Mouse (Mus musculus) liver, adult 2 months (tissue): ENCODE results near the gene Dapk2. TPM values are rescaled to one million over a fixed set of nuclear protein-coding genes. Genes with fewer than 3 reads are reported as not detected.

ENCODE experiments used
- DNase-seq: peaks from one replicate; pipeline ENCODE4 v3.0.0-alpha.2; 2011; ENCODE audit warnings: low read depth, low spot score; ENCODE audit errors: extremely low read depth
- H3K27ac ChIP-seq: fragments of 200-500 bp; replicated peaks from 2 replicates; pipeline ENCODE4 v1.5.1; 2012; ENCODE audit warnings: low read depth, mild to moderate bottlenecking, control low read depth, inconsistent platforms, low read length; ENCODE audit not compliant: insufficient read depth
- H3K27me3 ChIP-seq: fragments of 200-500 bp; 2 replicates; pipeline ENCODE4 v1.6.1; 2012; ENCODE audit warnings: mild to moderate bottlenecking, moderate library complexity, low read length, inconsistent platforms; ENCODE audit not compliant: control insufficient read depth, insufficient read depth
- H3K36me3 ChIP-seq: fragments of 200-500 bp; 2 replicates; pipeline ENCODE4 v1.6.1; 2012; ENCODE audit warnings: low read length, inconsistent platforms; ENCODE audit not compliant: control insufficient read depth, insufficient read depth
- H3K4me1 ChIP-seq: fragments of 200-500 bp; 2 replicates; pipeline ENCODE4 v1.6.1; 2011; ENCODE audit warnings: low read length; ENCODE audit not compliant: control insufficient read depth, insufficient read depth
- H3K4me3 ChIP-seq: fragments of 200-500 bp; 2 replicates; pipeline ENCODE4 v1.5.1; 2011; ENCODE audit warnings: low read depth, mild to moderate bottlenecking, control low read depth, low read length, moderate library complexity; ENCODE audit not compliant: insufficient read depth
- H3K79me2 ChIP-seq: fragments of 200-500 bp; 2 replicates; pipeline ENCODE4 v1.6.1; 2012; ENCODE audit warnings: inconsistent platforms, mild to moderate bottlenecking, low read length, moderate library complexity; ENCODE audit not compliant: control insufficient read depth, insufficient read depth
- H3K9ac ChIP-seq: fragments of 200-500 bp; 2 replicates; pipeline ENCODE4 v1.6.1; 2012; ENCODE audit warnings: low read depth, mild to moderate bottlenecking, control low read depth, inconsistent platforms, low read length
- CTCF ChIP-seq: fragments of 200-500 bp; IDR thresholded peaks from 2 replicates; pipeline ENCODE4 v1.5.1; 2011; ENCODE audit warnings: low read depth, low read length, control low read depth
- POLR2A ChIP-seq: fragments of 200-500 bp; IDR thresholded peaks from 2 replicates; pipeline ENCODE4 v1.6.1; 2011; ENCODE audit warnings: low read length, control low read depth; ENCODE audit not compliant: insufficient read depth; ENCODE audit errors: extremely low read depth
- WGBS: fragments of 180-500 bp; shearing (Covaris S2); methylation state at CpG from one replicate; pipeline ENCODE4 v1.1.7; 2018; 5-methylcytosine and 5-hydroxymethylcytosine counted together
- polyA plus RNA-seq: library from polyadenylated mRNA; depleted of rRNA; stranded (reverse); fragments of >200 nt; gene quantifications from 2 replicates; pipeline ENCODE4 v1.2.3, GENCODE M21; 2012
- total RNA-seq: library from RNA; depleted of rRNA; stranded (reverse); fragments of >200 nt; gene quantifications from 2 replicates; pipeline ENCODE4 v1.2.3, GENCODE M21; 2014

The Dapk2 gene
- total and polyA plus RNA-seq, 2 experiments: 6.2 to 9.6 TPM

DNA sequence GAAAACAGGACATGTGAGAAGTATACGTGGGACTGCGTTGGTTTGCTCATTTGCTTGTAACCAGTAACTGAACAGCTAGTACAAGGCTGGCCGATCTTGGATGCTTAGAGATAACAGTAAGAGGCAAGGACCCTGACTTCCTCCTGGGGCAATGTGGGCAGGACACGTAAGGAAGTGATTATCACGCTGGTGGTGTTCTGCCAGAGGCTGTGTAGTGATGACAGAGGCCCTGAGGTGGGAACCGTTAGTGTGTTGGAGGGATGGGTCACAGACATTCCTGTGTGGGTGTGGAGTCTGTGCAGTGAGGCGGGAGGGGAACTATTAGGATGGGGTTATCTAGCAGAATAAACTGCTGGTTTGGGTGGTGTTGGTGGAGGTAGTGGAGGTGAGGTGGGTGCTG, 81.2 kb downstream of the Dapk2 start:
- DNase-seq: no peak
- TF ChIP-seq CTCF (no peak), POLR2A (no peak)
- Histone ChIP-seq H3K4me3 (no peak overlapping the region), H3K4me1 (peaks cover 13% of the 10 kb centered on the region), H3K79me2 (no peaks in the 10 kb centered on the region), H3K36me3 (peaks cover 9% of the 10 kb centered on the region; the same call in 1 of the 2 replicates), H3K27ac (0 out of 2 replicates have a peak overlapping the region, but pooled peaks have one; percentile 2), H3K9ac (no peak overlapping the region), H3K27me3 (no peaks in the 10 kb centered on the region)
- WGBS: 82% methylated on average over 7 of the region's 7 CpGs

DNA sequence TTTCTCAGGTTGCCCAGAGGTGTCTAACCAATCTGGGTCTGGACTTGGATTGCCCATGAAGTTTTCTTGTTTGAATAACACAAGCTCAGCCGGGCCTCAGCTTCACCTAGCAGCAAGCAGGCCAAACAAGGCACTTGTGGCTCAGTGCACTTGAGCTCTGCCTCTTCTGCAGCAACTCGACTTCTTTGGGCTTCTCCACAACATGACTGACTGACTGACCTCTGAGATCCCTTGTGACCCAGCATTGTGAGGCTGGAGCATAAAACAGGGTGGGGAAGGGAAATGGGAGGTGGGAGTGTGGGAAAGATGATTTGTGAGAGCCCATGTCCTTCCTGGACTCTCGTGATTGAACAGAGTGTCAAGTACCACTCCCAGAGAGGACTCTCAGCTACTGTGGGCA, 81.7 kb downstream of the Dapk2 start:
- WGBS: 75% methylated on average over 3 of the region's 3 CpGs
- H3K27ac ChIP-seq: 0 out of 2 replicates have a peak overlapping the region, but pooled peaks have one; percentile 2

DNA sequence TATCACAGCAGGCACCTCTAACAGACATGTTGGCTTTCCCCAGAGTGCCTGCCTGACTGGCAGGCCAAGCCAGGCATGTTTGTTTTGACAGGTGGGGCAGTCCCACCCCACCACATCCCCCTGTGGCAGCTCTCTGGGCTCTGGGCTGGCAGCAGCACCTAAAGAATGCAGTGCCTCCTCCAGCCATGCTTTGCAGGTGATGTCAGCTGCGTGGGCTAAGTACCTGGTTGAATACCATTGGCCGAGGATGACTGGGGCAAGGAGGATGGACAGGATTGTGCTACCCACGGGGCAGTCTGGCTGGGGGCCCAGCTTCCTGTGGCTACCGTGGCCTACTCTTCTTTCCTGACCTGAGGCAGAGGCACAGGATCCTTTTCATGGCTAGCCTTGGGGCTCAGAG, 82.5 kb downstream of the Dapk2 start:
- H3K4me3 ChIP-seq: no peak overlapping the region
- no peak overlapping the region for H3K27ac ChIP-seq
- H3K9ac ChIP-seq: no peak overlapping the region
- no peaks in the 10 kb centered on the region; the same call in 1 of the 2 replicates for H3K36me3 ChIP-seq
- TF ChIP-seq POLR2A (no peak), CTCF (no peak)
- H3K4me1 ChIP-seq: peaks cover 18% of the 10 kb centered on the region
- no peaks in the 10 kb centered on the region for H3K27me3 ChIP-seq
- H3K79me2 ChIP-seq: no peaks in the 10 kb centered on the region
- DNase-seq: no peak
- WGBS: 66% methylated on average over 4 of the region's 4 CpGs

More for the DNA sequence above, 81.7 kb downstream of the Dapk2 start:
- Histone ChIP-seq H3K4me3 (no peak overlapping the region), H3K79me2 (no peaks in the 10 kb centered on the region), H3K27me3 (no peaks in the 10 kb centered on the region), H3K36me3 (peaks cover 4% of the 10 kb centered on the region; the same call in 1 of the 2 replicates), H3K9ac (no peak overlapping the region), H3K4me1 (peaks cover 16% of the 10 kb centered on the region)
- DNase-seq: no peak
- TF ChIP-seq CTCF: no peak
- TF ChIP-seq POLR2A: no peak

DNA sequence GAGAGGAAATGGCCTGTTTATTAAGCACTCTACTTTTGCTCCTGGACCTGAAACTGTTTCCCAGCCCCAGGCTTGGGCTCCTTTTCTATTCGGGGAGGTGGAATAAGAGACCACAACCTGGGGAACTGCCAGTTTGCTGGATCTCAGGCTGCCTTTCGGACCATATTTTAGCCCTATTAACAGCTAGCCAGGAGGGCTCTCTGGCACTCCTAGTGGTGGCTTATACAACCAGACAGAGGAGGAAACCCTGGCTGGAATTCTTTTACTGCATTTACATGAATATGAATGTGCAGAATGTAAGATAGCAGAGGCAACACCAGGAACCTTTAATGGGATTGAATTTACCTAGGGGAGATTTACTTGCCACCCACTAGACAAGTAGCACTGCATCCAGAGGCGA, 83.0 kb downstream of the Dapk2 start:
- WGBS: 63% methylated on average over 3 of the region's 3 CpGs
- no peaks in the 10 kb centered on the region for H3K79me2 ChIP-seq
- H3K27ac ChIP-seq: no peak overlapping the region
- H3K36me3 ChIP-seq: no peaks in the 10 kb centered on the region
- no peaks in the 10 kb centered on the region for H3K27me3 ChIP-seq
- no peak for TF ChIP-seq POLR2A
- peak; percentile 42; the same call in 1 of the 2 replicates for TF ChIP-seq CTCF
- no peak overlapping the region for H3K9ac ChIP-seq
- peak; percentile 19 for DNase-seq
- no peak overlapping the region for H3K4me3 ChIP-seq
- peaks cover 21% of the 10 kb centered on the region for H3K4me1 ChIP-seq

DNA sequence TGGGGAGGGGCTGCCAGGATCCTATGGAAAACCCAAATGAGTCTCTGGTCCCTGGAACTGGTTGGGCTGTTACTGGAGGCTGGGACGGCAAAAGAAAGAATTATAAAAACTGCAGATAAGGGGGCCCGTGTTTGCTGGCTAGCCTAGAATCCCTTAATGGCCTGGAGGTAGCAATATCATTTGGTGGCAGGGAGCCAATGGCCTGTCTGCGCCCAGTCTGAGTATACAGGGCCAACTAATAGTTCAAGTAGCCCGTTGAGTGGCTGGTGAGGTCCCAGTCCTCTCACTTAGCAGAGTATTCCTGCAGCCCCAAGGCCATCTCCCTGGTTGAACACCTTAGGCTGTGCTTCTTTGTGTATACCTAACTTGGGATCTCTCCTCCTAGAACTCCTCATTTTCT, 83.7 kb downstream of the Dapk2 start:
- H3K4me3 ChIP-seq: no peak overlapping the region
- no peak overlapping the region for H3K27ac ChIP-seq
- no peak for TF ChIP-seq CTCF
- TF ChIP-seq POLR2A: no peak
- no peaks in the 10 kb centered on the region for H3K27me3 ChIP-seq
- no peak for DNase-seq
- WGBS: 48% methylated on average over 4 of the region's 4 CpGs
- peaks cover 24% of the 10 kb centered on the region for H3K4me1 ChIP-seq
- no peaks in the 10 kb centered on the region for H3K36me3 ChIP-seq
- H3K9ac ChIP-seq: no peak overlapping the region
- H3K79me2 ChIP-seq: no peaks in the 10 kb centered on the region

DNA sequence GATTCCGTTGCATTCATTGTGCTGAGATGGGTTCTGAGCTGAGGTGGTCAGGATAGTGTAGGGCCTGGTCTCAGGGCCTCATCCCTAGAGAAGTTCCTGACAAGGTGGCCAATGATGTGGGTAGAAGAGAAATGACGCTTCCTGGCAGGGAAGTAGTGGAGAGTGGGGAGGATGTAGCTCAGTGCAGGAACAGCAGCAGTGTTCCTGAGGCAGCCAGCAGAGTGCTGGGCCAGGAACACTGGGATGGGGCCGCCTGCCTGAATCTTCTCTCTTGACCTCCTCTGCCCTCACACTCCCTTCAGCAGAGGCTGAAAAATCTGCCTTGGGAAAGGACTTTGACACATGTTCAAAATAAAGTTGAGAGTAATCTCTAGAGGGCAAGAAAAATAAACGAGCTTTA, 85.2 kb downstream of the Dapk2 start:
- Histone ChIP-seq H3K36me3 (peaks cover 3% of the 10 kb centered on the region; the same call in 1 of the 2 replicates), H3K4me3 (no peak overlapping the region), H3K4me1 (peaks cover 24% of the 10 kb centered on the region), H3K9ac (no peak overlapping the region), H3K27me3 (no peaks in the 10 kb centered on the region), H3K27ac (peak overlapping the region; percentile 24), H3K79me2 (no peaks in the 10 kb centered on the region)
- whole genome bisulfite sequencing: 57% methylated on average over 4 of the region's 4 CpGs
- peak; percentile 26 for DNase-seq
- TF ChIP-seq CTCF: no peak
- no peak for TF ChIP-seq POLR2A
